Mouse (Mus musculus): Measurements from ENCODE around the gene Bmi1. TPM values are rescaled to one million over a fixed set of nuclear protein-coding genes. Genes with fewer than 3 reads are reported as not detected.

The Bmi1 gene
- 6.3 TPM in 2 replicates for polyA plus RNA-seq (2012; rRNA removed)

DNA sequence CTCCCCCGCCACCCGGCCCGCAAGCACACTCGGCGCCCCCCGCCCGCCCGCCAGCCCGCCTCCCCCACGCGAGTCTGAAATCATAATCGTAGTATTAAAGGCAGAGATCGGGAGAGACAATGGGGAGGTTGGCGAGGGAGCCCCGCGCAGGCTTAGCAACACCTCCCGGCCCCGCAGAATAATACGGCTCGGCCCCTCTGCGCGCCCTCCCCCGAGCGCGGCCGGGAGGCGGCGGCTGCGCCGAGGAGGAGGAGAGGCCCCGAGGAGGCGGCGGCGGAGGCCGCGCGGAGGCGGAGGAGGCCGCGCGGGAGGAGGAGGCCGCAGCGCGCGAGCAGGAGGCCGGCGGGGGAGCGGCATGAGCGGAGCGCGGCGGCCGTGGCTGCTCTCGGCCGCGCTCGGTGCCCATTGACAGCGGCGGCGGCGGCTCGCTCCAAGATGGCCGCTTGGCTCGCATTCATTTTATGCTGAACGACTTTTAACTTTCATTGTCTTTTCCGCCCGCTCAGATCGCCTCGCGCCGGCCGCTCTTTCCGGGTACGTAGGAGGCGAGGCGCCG is at the start of gene Bmi1:
TSS of gene Bmi1 (plus strand) at position 83 of the 556 bp plus-strand sequence.

DNA sequence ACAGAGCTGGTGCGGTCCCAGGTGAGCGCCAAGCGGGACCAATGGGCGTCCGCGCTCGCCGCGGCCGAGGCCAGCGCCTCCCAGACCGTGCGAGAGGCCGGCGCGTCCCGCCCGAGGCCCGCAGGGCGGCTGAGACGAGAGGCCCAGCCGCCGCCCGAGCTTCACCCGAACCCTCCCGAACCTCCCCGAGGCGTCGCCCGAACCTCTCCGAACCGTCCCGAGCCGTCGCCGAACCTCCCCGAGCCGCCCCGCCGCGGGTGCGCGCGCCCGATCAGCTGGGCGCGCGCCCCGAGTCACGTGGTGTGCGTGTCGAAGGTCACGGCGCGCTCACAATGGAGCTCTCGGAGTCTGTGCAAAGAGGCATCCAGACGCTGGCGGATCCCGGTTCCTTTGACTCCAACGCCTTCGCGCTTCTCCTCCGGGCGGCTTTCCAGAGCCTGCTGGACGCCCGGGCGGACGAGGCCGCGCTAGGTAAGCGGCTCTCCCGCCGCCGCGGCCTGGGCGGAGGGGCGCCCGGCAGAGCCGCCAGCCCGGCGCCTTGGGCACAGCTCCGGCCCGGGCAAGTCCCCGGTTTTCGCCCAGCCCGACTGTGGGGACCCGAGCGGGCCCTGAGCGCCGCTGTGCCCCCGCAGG is 4.6 kb upstream of the Bmi1 start, which contains the start of gene Commd3:
TSS of gene Commd3 (plus strand) at position 252 of the 633 bp plus-strand sequence.

DNA sequence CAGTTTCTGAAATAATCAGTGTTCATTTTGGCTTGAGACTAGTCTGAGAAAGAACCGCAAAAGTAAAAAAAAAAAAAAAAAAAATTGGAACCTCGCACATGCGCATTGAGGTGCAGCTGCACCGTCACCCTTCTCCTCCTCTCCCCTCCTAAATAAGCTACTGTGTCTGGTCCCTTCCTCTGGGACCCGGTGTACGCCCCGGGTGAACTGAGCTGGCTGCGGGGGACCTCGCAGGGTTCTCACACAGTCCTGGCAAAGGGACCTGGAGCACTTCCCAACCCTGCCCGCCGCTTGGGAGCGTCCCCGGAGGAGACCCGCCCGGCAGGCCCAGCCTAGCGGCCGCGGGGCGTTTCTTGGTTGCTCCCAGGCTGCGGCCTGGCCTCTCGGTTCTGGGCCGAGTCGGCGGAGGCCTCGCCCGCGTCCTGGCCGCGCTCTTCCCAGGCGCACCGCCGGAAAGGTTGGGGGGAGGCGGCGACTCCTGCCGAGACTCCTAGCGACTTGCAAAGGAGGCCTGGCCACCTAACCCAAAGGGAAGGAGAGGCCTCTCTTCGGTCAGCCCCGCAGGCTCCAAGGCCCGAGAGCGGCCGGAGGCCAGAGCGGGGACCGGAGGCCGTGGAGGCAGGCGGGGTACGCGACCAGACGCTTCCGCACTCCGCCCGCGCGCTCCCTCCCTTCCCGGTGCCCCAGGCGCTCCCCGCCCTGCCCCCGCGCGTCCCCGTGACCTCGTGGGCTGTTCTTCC is 17.2 kb downstream of the Bmi1 start, which contains the start of gene Spag6:
TSS of gene Spag6 (plus strand) at position 162 of the 740 bp plus-strand sequence.

Other genes with a start within 250 kb of the Bmi1 start
- 48.8 and 51.1 TPM in 2 replicates for gene Commd3, start 4.6 kb upstream of the Bmi1 start, polyA plus RNA-seq (2012; rRNA removed)
- gene Spag6, start 17.0 kb downstream of the Bmi1 start, polyA plus RNA-seq (2012; rRNA removed): 0.04 and 0.10 TPM in 2 replicates